Mouse (Mus musculus) embryonic facial prominence, embryonic 10.5 days (tissue): ENCODE results near the gene Smarca2. TPM values are rescaled to one million over a fixed set of nuclear protein-coding genes. Genes with fewer than 3 reads are reported as not detected.
"Not testable (repeated sequence)": the region's sequence is repeated elsewhere in the genome, so short reads cannot be mapped to it uniquely, and the experiment has no call there.

Source experiments
- DNase-seq: peaks from one replicate; pipeline ENCODE4 v3.0.0-alpha.2; 2017; ENCODE audit warnings: low spot score
- H3K27ac ChIP-seq: fragments of 300-500 bp; sonication (generic); replicated peaks from 2 replicates; pipeline ENCODE4 v1.5.1; 2016; ENCODE audit warnings: mild to moderate bottlenecking
- H3K27me3 ChIP-seq: fragments of 300-500 bp; sonication (generic); replicated peaks from 2 replicates; pipeline ENCODE4 v1.6.1; 2016; ENCODE audit warnings: low read depth, mild to moderate bottlenecking; ENCODE audit not compliant: poor library complexity, severe bottlenecking
- H3K36me3 ChIP-seq: fragments of 300-500 bp; sonication (generic); replicated peaks from 2 replicates; pipeline ENCODE4 v1.6.1; 2016; ENCODE audit warnings: mild to moderate bottlenecking, moderate library complexity
- H3K4me1 ChIP-seq: fragments of 300-500 bp; sonication (generic); 2 replicates; pipeline ENCODE4 v1.6.1; 2016
- H3K4me3 ChIP-seq: fragments of 300-500 bp; sonication (generic); 2 replicates; pipeline ENCODE4 v1.5.1; 2016; ENCODE audit warnings: mild to moderate bottlenecking, moderate library complexity
- H3K9me3 ChIP-seq: fragments of 300-500 bp; sonication (generic); 2 replicates; pipeline ENCODE4 v1.6.1; 2016; ENCODE audit warnings: mild to moderate bottlenecking
- WGBS: fragments of 180-500 bp; shearing (Covaris S2); methylation state at CpG from one replicate; pipeline ENCODE4 v1.1.7; 2016; 5-methylcytosine and 5-hydroxymethylcytosine counted together
- polyA plus RNA-seq: library from polyadenylated mRNA; unstranded; fragments of >200 nt; fragmentation: Nextera tagmentation; extraction: Ambion mirVana; gene quantifications from 2 replicates; pipeline ENCODE4 v1.2.1, GENCODE M21; 2016

Gene Smarca2
- polyA plus RNA-seq, 1 experiment from 2014 or later: 49.0 TPM

- Histone ChIP-seq H3K27me3 (no peaks in the 10 kb centered on the region), H3K36me3 (no peaks in the 10 kb centered on the region; the same call in 1 of the 2 replicates), H3K27ac (peak overlapping the region; percentile 40; the same call in 1 of the 2 replicates), H3K9me3 (no peaks in the 10 kb centered on the region), H3K4me3 (no peak overlapping the region), H3K4me1 (0 out of 2 replicates have a peak, but pooled peaks cover 3% of the 10 kb centered on the region)
- WGBS: 92% methylated on average over 13 of the region's 13 CpGs
- DNase-seq: no peak
These were observed 35.7 kb downstream of the Smarca2 start for GRCm38 (mm10) chr19:26640556-26640955.

- no peak overlapping the region for H3K4me3 ChIP-seq
- 92% methylated on average over 10 of the region's 10 CpGs for WGBS
- H3K27ac ChIP-seq: no peak overlapping the region
- H3K36me3 ChIP-seq: no peaks in the 10 kb centered on the region; the same call in 1 of the 2 replicates
- H3K4me1 ChIP-seq: peaks cover 6% of the 10 kb centered on the region; the same call in 1 of the 2 replicates
- H3K9me3 ChIP-seq: no peaks in the 10 kb centered on the region
- no peaks in the 10 kb centered on the region for H3K27me3 ChIP-seq
- no peak for DNase-seq
These were observed 36.4 kb downstream of the Smarca2 start for GRCm38 (mm10) chr19:26641269-26641668.

GRCm38 (mm10) chr19:26643011-26643410, 38.2 kb downstream of the Smarca2 start:
- WGBS: 58% methylated on average over 4 of the region's 4 CpGs
- Histone ChIP-seq H3K4me1 (peaks cover 6% of the 10 kb centered on the region; the same call in 1 of the 2 replicates), H3K27me3 (no peaks in the 10 kb centered on the region), H3K27ac (no peak overlapping the region), H3K4me3 (no peak overlapping the region), H3K9me3 (no peaks in the 10 kb centered on the region), H3K36me3 (no peaks in the 10 kb centered on the region; the same call in 1 of the 2 replicates)
- DNase-seq: no peak

- Histone ChIP-seq H3K27me3 (no peaks in the 10 kb centered on the region), H3K9me3 (no peaks in the 10 kb centered on the region), H3K36me3 (no peaks in the 10 kb centered on the region; the same call in 1 of the 2 replicates), H3K4me3 (no peak overlapping the region), H3K4me1 (peaks cover 6% of the 10 kb centered on the region; the same call in 1 of the 2 replicates), H3K27ac (no peak overlapping the region)
- WGBS: 74% methylated on average over 4 of the region's 4 CpGs
- DNase-seq: no peak
These were observed 39.1 kb downstream of the Smarca2 start for GRCm38 (mm10) chr19:26643936-26644335.

GRCm38 (mm10) chr19:26645016-26645415, 40.2 kb downstream of the Smarca2 start:
- peaks cover 6% of the 10 kb centered on the region; the same call in 1 of the 2 replicates for H3K4me1 ChIP-seq

GRCm38 (mm10) chr19:26646128-26646527, 41.3 kb downstream of the Smarca2 start:
- Histone ChIP-seq H3K27me3 (no peaks in the 10 kb centered on the region), H3K4me3 (no peak overlapping the region), H3K9me3 (no peaks in the 10 kb centered on the region), H3K4me1 (peaks cover 3% of the 10 kb centered on the region; the same call in 1 of the 2 replicates), H3K27ac (no peak overlapping the region), H3K36me3 (no peaks in the 10 kb centered on the region; the same call in 1 of the 2 replicates)
- DNase-seq: no peak
- 30% methylated on average over 2 of the region's 2 CpGs for WGBS

More at GRCm38 (mm10) chr19:26645016-26645415, 40.2 kb downstream of the Smarca2 start:
- Histone ChIP-seq H3K36me3 (no peaks in the 10 kb centered on the region; the same call in 1 of the 2 replicates), H3K4me3 (no peak overlapping the region), H3K9me3 (no peaks in the 10 kb centered on the region), H3K27me3 (no peaks in the 10 kb centered on the region), H3K27ac (no peak overlapping the region)
- no peak for DNase-seq
- WGBS: 84% methylated on average over 3 of the region's 3 CpGs

GRCm38 (mm10) chr19:26650585-26651273, 45.9 kb downstream of the Smarca2 start:
- Histone ChIP-seq H3K27me3 (no peaks in the 10 kb centered on the region), H3K4me1 (peaks cover 3% of the 10 kb centered on the region; the same call in 1 of the 2 replicates), H3K36me3 (no peaks in the 10 kb centered on the region; the same call in 1 of the 2 replicates), H3K27ac (no peak overlapping the region), H3K4me3 (no peak overlapping the region), H3K9me3 (no peaks in the 10 kb centered on the region)
- 87% methylated on average over 7 of the region's 7 CpGs for WGBS
- DNase-seq: no peak

- Histone ChIP-seq H3K27ac (no peak overlapping the region), H3K4me3 (no peak overlapping the region), H3K4me1 (peaks cover 3% of the 10 kb centered on the region; the same call in 1 of the 2 replicates), H3K27me3 (no peaks in the 10 kb centered on the region), H3K9me3 (no peaks in the 10 kb centered on the region), H3K36me3 (no peaks in the 10 kb centered on the region)
- 81% methylated on average over 7 of the region's 7 CpGs for WGBS
- no peak for DNase-seq
These were observed 53.5 kb downstream of the Smarca2 start for GRCm38 (mm10) chr19:26658324-26658723.

GRCm38 (mm10) chr19:26659976-26660375, 55.1 kb downstream of the Smarca2 start:
- Histone ChIP-seq H3K27ac (no peak overlapping the region), H3K9me3 (no peaks in the 10 kb centered on the region), H3K36me3 (no peaks in the 10 kb centered on the region), H3K4me3 (no peak overlapping the region), H3K27me3 (no peaks in the 10 kb centered on the region), H3K4me1 (peaks cover 3% of the 10 kb centered on the region; the same call in 1 of the 2 replicates)
- 73% methylated on average over 5 of the region's 5 CpGs for WGBS
- DNase-seq: no peak

GRCm38 (mm10) chr19:26661198-26661597, 56.3 kb downstream of the Smarca2 start:
- Histone ChIP-seq H3K27ac (no peak overlapping the region), H3K4me3 (no peak overlapping the region), H3K4me1 (peaks cover 3% of the 10 kb centered on the region; the same call in 1 of the 2 replicates), H3K36me3 (no peaks in the 10 kb centered on the region), H3K27me3 (no peaks in the 10 kb centered on the region), H3K9me3 (no peaks in the 10 kb centered on the region)
- no peak for DNase-seq
- WGBS: 92% methylated on average over 3 of the region's 3 CpGs

GRCm38 (mm10) chr19:26666303-26666702, 61.5 kb downstream of the Smarca2 start:
- Histone ChIP-seq H3K36me3 (no peaks in the 10 kb centered on the region), H3K4me3 (no peak overlapping the region), H3K9me3 (no peaks in the 10 kb centered on the region), H3K27ac (no peak overlapping the region), H3K4me1 (no peaks in the 10 kb centered on the region), H3K27me3 (no peaks in the 10 kb centered on the region)
- DNase-seq: no peak
- WGBS: 83% methylated on average over 5 of the region's 5 CpGs

- no peaks in the 10 kb centered on the region for H3K9me3 ChIP-seq
- no peaks in the 10 kb centered on the region for H3K36me3 ChIP-seq
- no peak for DNase-seq
- no peak overlapping the region for H3K4me3 ChIP-seq
- H3K27ac ChIP-seq: no peak overlapping the region
- H3K27me3 ChIP-seq: no peaks in the 10 kb centered on the region
- 94% methylated on average over 6 of the region's 6 CpGs for WGBS
- H3K4me1 ChIP-seq: no peaks in the 10 kb centered on the region
These were observed 65.2 kb downstream of the Smarca2 start for GRCm38 (mm10) chr19:26670089-26670488.

- H3K36me3 ChIP-seq, H3K27ac ChIP-seq, H3K9me3 ChIP-seq, H3K4me1 ChIP-seq, DNase-seq, H3K4me3 ChIP-seq, H3K27me3 ChIP-seq: not testable (repeated sequence)
These were observed 66.6 kb downstream of the Smarca2 start for GRCm38 (mm10) chr19:26671413-26671812.
